In genomic region chrX:7375716-7376480, GRCm38 (mm10) we compare ENCODE assay signal across 8 mouse cellular contexts. TPM values are rescaled to one million over a fixed set of nuclear protein-coding genes. Genes with fewer than 3 reads are reported as not detected.
DNase-seq lines count a peak whose midpoint lies in the region; ATAC-seq lines count a peak whose summit lies in the region.

Gene Usp27x, minus strand, starts transcription at chrX:7375830.

- peaks cover 4% of the 10 kb centered on the region; the same call in 1 of the 2 replicates for H3K4me1 ChIP-seq in hindbrain, embryonic 12.5 days

- no peaks in the 10 kb centered on the region for H3K36me3 ChIP-seq in hindbrain, embryonic 12.5 days

- H3K27me3 ChIP-seq in hindbrain, embryonic 12.5 days, result no peaks in the 10 kb centered on the region

- peak within 1 kb of the TSS; percentile 55 for H3K4me3 ChIP-seq in hindbrain, embryonic 12.5 days

- H3K4me2 ChIP-seq in hindbrain, embryonic 12.5 days (replicated peaks), result peak within 1 kb of the TSS; percentile 75

- peak within 1 kb of the TSS; percentile 86 for H3K27ac ChIP-seq in hindbrain, embryonic 12.5 days

- ATAC-seq in hindbrain, embryonic 12.5 days (ENCODE audit: low FRiP score), result peak; percentile 87

- H3K9me3 ChIP-seq in hindbrain, embryonic 12.5 days (replicated peaks), result no peaks in the 10 kb centered on the region

- peak; percentile 88 for DNase-seq in Muller cell, postnatal 12 days (ENCODE audit: inconsistent ontology term)
- DNase-seq in cerebellum, adult 9-11 months, result peak; percentile 84
- peak; percentile 30 to 70 for DNase-seq in frontal cortex, adult 2 months (ENCODE audit: extremely low spot score in 1 of 2, low spot score in 1 of 2)
- DNase-seq in layer of hippocampus, postnatal 25 days (ENCODE audit: extremely low spot score in 1 of 2, low spot score in 1 of 2), result peak; percentile 46 to 66
- DNase-seq in lung, postnatal 25 days (ENCODE audit: low spot score), result peak; percentile 75
- DNase-seq in retina, embryonic 14.5 days (ENCODE audit: low spot score), result peak; percentile 74
- peak; percentile 74 for DNase-seq in thymus, postnatal 4 days

- peak within 1 kb of the TSS; percentile 72 for H3K9ac ChIP-seq in hindbrain, embryonic 12.5 days

- 17% methylated on average over 49 of the region's 51 CpGs for whole genome bisulfite sequencing in hindbrain, embryonic 12.5 days

RNA-seq across cellular contexts. Expression of gene Usp27x, which starts in this region (rescaled TPM):
- 5.3 and 5.9 TPM in 2 replicates for polyA plus RNA-seq in frontal cortex, adult 2 months (2012; rRNA removed)
- polyA plus RNA-seq in hindbrain, embryonic 12.5 days (2016; fragmentation: Nextera tagmentation; extraction: Ambion mirVana), result 2.0 and 2.6 TPM in 2 replicates
- 10 to 100 TPM; 12.4 to 14.4 TPM for total RNA-seq in layer of hippocampus, postnatal 25 days (2021)

Comparison
In these comparisons a context has a peak if more than half of its experiments do, and no peak if none do; other contexts are left out.
1. Peak in every context shown above with its lines: DNase-seq, ATAC-seq, H3K4me3 ChIP-seq and H3K27ac ChIP-seq.